Mouse (Mus musculus) heart, adult 9 months (tissue): Measurements from ENCODE around the gene Hsd3b1.
"Not testable (repeated sequence)": the region's sequence is repeated elsewhere in the genome, so short reads cannot be mapped to it uniquely, and the experiment has no call there.

ENCODE experiments used
- DNase-seq, 2 experiments: peaks; one replicate each; pipeline ENCODE4 v3.0.0; 2022; ENCODE audit warnings: low spot score in 2 of 2

Hsd3b1 gene

GRCm38 (mm10) chr3:98859576-98859975 lies at the start of gene Hsd3b1:
Gene Hsd3b1 (minus strand): TSS chr3:98859794.
- no peak for DNase-seq

DNA sequence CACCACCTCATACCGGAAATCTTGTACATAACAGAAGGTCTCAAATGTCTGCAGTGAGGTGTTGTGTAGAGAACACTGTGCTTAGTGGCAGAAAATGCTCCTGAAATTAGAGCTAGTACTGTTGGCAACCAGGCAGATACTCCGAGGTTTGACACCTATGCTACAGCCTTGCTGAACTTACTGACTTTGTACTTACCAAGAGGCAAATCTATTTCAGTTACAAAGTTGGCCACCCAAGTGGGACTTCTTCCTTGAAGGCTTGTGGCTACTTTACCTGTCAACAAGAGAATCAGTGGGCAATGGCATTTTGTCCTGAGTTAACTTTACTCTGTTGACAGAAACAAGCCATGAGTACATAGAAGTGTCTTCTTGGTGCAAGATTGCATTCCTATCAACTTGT lies 38.0 kb upstream of the Hsd3b1 start:
- DNase-seq, result no peak

GRCm38 (mm10) chr3:98895071-98895601 lies 35.5 kb upstream of the Hsd3b1 start:
- no peak for DNase-seq

DNA sequence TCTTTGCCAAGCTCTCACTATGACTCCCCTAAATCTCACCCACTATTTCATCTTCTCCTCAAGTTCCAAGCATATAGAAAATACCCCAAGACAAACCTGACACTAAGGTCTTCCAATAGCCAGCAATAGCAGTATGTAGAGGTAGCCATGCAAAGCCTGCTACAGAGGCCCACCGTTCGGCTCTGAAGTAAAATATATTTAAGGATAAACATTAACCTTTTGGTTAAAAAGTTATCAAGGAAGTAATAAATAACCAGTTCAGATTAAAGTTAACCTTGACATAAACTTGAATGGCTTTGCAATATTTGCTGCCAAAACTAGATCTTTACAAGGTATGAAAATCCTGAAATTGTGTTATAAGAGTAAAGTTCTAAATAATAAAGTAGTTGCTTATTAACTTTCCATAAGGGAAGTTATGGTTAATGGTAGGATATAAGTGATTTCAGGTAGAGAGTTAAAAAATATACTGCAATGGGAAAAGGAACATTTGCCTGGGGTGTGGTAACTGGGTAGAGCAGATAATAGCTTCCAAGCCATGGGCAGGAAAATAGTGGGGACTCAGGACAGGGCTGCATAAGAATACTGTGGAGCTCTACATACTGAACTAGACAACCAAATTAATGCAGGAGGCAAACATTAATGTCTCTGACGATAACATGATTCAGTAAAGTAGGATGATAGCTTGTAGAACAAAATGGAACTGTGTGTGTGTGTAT lies 33.6 kb upstream of the Hsd3b1 start, which contains the start of gene Hao2:
TSS of gene Hao2 (minus strand) at position 183 of the 716 bp plus-strand sequence.
- DNase-seq, result no peak

DNA sequence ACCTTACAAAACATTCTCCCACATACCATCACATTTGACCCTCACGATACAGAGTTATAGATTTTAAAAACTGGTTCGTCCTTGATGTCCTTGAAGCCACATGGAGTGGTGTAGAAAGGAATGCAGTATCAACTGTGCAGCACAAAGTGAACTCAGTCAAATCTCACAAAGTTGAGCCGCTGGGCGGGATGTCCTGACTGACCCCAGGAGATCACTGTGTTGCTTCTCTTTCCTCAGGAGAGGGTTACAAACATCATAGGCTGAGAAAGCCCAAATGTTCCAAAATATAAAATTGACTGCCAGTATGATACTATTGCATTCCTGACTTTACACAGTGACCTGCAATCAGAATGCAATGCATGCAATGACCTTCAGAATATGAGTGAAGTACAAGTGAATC lies 30.8 kb upstream of the Hsd3b1 start:
- no peak for DNase-seq

DNA sequence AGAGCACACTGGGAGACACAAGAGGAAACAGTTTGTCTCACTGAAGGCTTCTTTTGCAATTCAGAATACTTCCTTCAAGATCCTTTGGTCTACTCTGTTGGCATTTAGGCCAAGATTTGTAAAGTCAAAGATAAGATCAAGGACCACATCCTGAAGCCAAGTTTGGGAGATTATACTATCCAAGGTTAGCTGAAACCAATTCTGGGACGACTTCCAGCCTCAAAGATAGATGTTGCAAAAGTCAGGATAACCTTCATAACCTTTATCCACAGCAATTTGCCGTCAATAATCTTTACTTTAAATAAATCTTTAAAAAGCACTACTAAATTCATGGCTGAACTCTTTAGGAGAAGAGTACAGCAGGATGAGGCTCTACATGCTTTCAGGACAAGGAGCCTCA lies 28.6 kb upstream of the Hsd3b1 start:
- DNase-seq, result no peak

- no peak for DNase-seq
These were observed 21.2 kb upstream of the Hsd3b1 start for GRCm38 (mm10) chr3:98880831-98881230.

DNA sequence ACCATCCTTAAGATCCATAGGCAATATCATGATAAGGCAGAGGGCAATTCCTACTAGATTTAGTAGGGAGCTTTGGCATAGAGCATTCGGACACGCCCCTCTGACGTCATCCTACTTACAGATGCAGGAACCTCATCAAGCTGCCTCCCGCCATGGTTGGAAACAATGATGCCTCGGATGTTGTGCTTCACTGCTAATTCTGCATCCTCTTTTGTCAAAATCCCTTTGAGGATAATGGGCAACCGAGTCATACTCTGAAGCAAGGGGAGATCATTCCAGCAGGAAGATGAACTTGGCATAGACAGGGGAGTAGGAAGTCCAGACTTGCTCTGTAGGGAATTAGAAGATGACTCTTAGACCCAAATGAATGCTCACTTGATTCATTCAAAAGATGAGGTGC lies 20.6 kb upstream of the Hsd3b1 start:
- DNase-seq, result no peak

DNA sequence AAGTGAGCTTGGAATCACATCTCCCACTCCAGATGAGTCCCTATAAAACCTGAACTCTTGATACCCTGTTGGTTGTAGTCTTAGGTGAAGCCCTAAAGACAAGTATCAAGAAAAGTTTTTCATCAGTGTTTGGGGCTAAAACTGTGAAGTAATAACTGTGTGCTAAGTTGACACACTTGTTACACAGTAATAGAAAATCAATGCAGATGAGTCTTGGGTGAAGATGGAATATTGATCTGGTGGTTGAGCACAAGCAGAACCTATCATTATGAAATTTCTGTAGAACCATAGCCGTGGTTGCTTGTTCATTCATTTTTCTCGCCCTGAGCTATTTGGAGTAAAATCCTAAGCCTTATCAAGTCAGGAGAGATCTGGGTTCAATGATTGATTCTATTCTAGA lies 8.6 kb upstream of the Hsd3b1 start:
- no peak for DNase-seq

DNA sequence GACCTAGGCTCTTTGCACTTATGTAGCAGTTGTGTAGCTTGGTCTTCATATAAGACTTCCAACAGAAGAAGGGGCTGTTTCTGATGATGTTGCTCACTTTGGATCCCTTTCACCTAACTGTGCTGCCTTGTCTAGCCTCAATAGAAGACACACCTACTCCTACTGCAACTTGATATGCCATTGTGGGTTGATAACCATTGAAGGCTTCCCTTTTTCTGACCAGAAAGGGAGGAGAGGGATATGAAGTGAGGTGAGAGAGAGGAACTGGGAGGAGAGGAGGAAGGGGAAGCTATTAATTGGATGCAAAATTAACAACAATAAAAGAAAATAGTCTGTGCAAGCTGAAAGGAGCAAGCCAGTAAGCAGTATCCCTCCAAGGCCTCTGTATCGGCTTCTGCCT lies 3.2 kb upstream of the Hsd3b1 start:
- no peak for DNase-seq

DNA sequence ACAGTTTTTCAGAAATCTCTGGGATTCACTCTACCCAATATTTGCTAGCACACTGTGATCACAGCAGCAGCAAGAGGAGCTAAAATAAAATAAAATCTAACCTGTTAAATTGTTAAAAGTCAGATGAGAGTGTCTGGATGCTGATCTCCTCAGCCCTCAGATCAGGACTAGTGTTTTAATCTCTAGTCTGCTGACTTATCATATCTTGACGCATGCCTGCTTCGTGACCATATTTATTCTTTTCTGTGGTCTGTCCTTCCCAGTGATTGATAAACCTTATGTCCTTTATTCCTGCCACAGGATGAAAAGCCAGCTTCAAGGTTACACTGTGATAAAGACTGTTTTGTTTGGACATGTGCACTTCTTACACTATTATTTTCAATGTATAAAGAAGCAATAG lies 1.5 kb downstream of the Hsd3b1 start:
- no peak for DNase-seq

GRCm38 (mm10) chr3:98856892-98857291 lies 2.7 kb downstream of the Hsd3b1 start:
- no peak for DNase-seq

DNA sequence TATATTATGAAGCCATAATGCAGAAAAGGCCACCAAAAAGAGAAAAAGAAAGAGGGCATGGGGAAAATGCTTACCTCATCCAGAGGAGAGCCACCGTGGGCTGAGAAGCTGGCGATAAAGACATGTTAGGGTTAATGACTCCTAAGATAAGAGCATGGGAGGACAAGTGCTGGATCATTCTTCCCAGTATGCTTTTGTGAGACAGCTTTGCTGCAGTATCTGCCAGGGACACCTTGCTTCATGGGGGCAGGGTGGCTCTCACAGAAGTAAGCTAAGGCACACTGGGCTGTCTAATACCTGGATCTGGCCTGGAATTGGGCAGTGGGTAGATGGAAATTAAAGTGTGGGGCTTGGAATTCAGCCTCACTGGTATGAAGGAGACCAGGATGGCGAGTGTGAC lies 4.4 kb downstream of the Hsd3b1 start:
- no peak for DNase-seq

DNA sequence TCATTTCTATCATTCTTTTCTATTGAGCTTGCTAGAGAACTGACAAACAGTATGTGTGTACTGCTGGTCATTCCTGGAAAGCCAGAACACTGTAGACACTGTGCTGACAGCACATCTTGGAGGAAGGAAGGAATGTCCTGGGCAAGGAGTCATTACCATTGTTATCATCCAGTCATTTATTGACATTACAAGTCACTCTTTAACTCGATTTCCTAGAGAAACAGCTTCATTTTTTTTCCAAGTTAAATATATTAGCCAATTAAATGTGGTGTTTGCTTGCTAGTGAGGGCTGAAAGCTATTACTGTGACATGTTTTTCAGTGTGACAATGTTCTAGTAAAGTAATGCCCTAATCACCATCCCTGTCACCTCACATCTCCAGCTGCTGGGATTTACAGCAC lies 5.9 kb downstream of the Hsd3b1 start:
- no peak for DNase-seq

DNA sequence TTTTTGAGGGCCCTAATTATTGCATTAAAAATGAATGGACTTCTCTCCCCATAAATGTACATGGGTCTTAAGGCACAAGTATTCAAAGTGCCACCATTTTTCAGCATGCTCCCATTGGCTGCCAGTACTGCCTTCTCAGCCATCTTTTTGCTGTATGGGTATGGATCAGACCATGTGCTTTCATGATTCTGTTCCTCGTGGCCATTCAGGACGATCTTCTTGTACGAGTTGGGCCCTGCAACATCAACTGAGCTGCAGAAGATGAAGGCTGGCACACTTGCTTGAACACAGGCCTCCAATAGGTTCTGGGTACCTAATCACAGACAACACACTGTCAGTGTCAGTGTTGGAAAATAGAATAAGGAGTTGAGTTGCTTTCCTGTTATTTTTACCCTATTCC lies 6.5 kb downstream of the Hsd3b1 start:
- DNase-seq, result no peak

GRCm38 (mm10) chr3:98852631-98853030 lies 7.0 kb downstream of the Hsd3b1 start:
- DNase-seq, result no peak

DNA sequence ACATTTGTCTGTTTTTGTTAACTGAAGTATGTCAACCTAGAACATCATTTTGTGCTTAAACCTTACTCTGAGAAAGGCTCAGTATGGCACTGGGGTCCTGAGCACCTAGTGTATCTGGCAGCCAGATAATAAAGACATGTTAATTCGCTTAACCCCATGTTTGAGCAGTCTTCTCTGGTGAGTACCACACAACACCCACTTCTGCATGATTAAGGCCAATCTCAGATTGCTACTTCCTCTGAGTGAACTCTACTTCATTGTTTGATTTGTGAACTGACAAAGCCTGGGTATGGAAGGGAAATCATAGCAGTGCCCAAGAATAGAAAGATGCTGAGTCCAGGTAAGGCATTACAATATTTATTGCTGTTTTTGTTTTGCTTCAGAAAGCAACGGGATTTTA lies 7.7 kb downstream of the Hsd3b1 start:
- no peak for DNase-seq

DNA sequence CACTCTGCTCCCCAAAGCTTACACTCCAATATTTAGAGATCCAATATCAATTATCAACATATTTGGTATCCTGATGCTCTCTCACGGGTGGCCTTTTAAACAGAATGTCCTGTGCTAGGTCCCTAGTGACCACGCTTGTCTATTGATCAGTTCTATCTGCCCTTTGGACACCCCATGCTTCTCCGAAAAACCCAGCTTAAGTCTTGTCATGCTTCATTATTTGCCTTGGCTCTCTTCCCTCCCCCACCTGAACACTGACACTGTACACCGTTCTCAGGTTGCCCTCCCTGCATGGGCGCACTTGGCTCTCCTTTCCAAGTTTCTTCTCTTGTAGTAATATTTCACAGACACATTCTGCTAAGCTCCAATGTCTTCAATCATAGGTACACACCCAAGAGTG lies 9.3 kb downstream of the Hsd3b1 start:
- no peak for DNase-seq

DNA sequence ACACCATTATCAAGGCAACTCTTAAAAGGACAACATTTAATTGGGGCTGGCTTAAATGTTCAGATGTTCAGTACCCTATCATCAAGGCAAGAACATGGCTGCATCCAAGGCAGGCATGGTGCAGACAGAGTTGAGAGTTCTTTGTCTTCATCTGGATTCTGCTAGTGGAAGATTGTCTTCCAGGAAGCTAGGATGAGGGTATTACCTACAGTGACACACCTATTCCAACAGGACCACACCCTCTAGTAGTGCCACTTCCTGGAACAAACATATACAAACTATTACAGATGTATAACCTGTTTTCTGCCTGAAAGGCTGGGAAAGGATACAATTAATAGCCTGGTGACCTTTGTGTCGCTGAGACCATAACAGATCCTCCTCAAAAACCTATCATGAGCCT lies 10.7 kb downstream of the Hsd3b1 start:
- no peak for DNase-seq

GRCm38 (mm10) chr3:98814101-98814670 lies 45.4 kb downstream of the Hsd3b1 start, which contains the start of gene Hsd3b6:
Gene Hsd3b6 (minus strand): TSS chr3:98814443.
- no peak for DNase-seq

- DNase-seq, result not testable (repeated sequence)
These were observed 46.9 kb downstream of the Hsd3b1 start for GRCm38 (mm10) chr3:98812653-98813052.

GRCm38 (mm10) chr3:98805032-98805431 lies 54.6 kb downstream of the Hsd3b1 start:
- DNase-seq, result not testable (repeated sequence)
